Mouse (Mus musculus): ENCODE data around the gene Stxbp1. TPM values are rescaled to one million over a fixed set of nuclear protein-coding genes. Genes with fewer than 3 reads are reported as not detected.

The Stxbp1 gene
- total and polyA plus RNA-seq, 2 experiments from 2014 or later = 12.6 to 23.5 TPM

DNA sequence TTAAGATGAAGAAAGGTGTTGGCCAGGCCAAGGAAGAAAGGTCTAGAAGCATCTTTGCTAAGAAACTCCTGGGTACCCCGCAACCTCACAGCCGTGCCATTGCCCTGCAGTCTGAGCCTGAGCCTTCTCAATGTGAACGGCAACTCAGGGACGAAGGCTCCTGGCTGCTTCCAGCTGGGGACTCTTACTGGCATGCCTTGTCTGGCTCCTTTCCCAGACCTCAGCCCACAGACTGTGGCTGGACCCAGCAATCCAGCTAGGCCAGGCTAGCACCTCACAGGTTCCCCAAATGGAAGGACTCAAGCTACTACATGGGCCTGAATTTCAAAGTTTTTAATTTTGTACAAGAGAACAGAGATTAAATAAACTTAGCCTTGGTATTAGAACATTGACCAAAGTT is 85.2 kb downstream of the Stxbp1 start:
- H3K9me3 ChIP-seq (replicated peaks; ENCODE audit: control insufficient read depth, low read length) = no peaks in the 10 kb centered on the region
- peaks cover 37% of the 10 kb centered on the region for H3K36me3 ChIP-seq (replicated peaks; ENCODE audit: control insufficient read depth, insufficient read depth, low read length)
- TF ChIP-seq EP300 (IDR thresholded peaks at IDR 0.05; ENCODE audit: low read depth) (no peak), CTCF (IDR thresholded peaks at IDR 0.05; ENCODE audit: low read depth) (no peak)
- H3K4me3 ChIP-seq (ENCODE audit: low read depth, low read length) = no peak overlapping the region
- ATAC-seq (ENCODE audit: insufficient read depth, low read depth) = no peak
- H3K27ac ChIP-seq (ENCODE audit: low read depth) = no peak overlapping the region
- DNase-seq (ENCODE audit: low spot score) = no peak
- no peaks in the 10 kb centered on the region for H3K27me3 ChIP-seq (ENCODE audit: control insufficient read depth, insufficient read depth, low read length)
- WGBS = 62% methylated on average over 4 of the region's 4 CpGs
- H3K4me2 ChIP-seq (ENCODE audit: low read depth, low read length) = no peak overlapping the region
- no peak overlapping the region for H3K9ac ChIP-seq (replicated peaks; ENCODE audit: low read depth, low read length)
- H3K4me1 ChIP-seq (ENCODE audit: control insufficient read depth, insufficient read depth) = no peaks in the 10 kb centered on the region

DNA sequence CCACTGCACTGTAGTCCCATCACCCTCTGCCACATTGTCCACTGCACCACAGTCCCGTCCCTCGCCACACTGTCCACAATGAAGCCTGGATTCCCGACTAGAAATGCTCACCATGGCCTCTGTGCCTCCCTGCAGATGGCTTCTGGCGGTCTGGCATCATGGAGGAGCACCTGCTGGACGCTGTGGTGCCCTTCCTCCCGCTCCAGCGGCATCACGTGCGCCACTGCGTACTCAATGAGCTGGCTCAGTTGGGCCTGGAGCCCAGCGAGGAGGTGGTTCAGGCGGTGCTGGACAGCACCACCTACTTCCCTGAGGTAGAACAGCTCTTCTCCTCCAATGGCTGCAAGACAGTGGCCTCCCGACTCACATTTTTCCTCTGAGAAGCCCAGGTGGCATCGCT is 85.7 kb downstream of the Stxbp1 start:
- Histone ChIP-seq H3K4me3 (ENCODE audit: low read depth, low read length) (no peak overlapping the region), H3K27ac (ENCODE audit: low read depth) (no peak overlapping the region), H3K9me3 (replicated peaks; ENCODE audit: control insufficient read depth, low read length) (no peaks in the 10 kb centered on the region), H3K27me3 (ENCODE audit: control insufficient read depth, insufficient read depth, low read length) (no peaks in the 10 kb centered on the region), H3K9ac (replicated peaks; ENCODE audit: low read depth, low read length) (no peak overlapping the region), H3K4me2 (ENCODE audit: low read depth, low read length) (no peak overlapping the region), H3K36me3 (replicated peaks; ENCODE audit: control insufficient read depth, insufficient read depth, low read length) (peaks cover 37% of the 10 kb centered on the region), H3K4me1 (ENCODE audit: control insufficient read depth, insufficient read depth) (no peaks in the 10 kb centered on the region)
- TF ChIP-seq CTCF (IDR thresholded peaks at IDR 0.05; ENCODE audit: low read depth) = no peak
- no peak for TF ChIP-seq EP300 (IDR thresholded peaks at IDR 0.05; ENCODE audit: low read depth)
- ATAC-seq (ENCODE audit: insufficient read depth, low read depth) (no peak), DNase-seq (ENCODE audit: low spot score) (no peak)
- 89% methylated on average over 14 of the region's 14 CpGs for WGBS

DNA sequence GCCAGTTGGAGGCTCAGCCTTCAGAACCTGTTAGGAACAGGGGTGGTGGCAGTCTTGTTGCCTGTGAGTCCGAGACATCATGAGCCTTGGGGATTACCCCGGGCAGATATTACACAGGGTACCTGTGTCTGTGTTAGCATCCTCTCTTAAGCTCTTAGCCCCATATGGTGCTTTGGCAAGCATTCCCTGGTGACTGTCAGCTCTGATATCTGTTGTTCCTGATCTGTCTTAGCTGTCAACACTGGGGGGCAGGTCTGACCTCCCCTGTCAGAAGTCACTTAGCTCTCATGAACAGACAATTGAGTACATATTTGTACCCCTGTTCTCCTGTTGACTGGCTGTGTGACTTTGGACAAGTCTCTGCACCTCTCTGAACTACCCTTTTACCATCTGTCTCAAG is 88.0 kb downstream of the Stxbp1 start:
- Histone ChIP-seq H3K4me2 (ENCODE audit: low read depth, low read length) (no peak overlapping the region), H3K27ac (ENCODE audit: low read depth) (no peak overlapping the region), H3K36me3 (replicated peaks; ENCODE audit: control insufficient read depth, insufficient read depth, low read length) (peaks cover 48% of the 10 kb centered on the region), H3K27me3 (ENCODE audit: control insufficient read depth, insufficient read depth, low read length) (no peaks in the 10 kb centered on the region), H3K4me3 (ENCODE audit: low read depth, low read length) (no peak overlapping the region), H3K4me1 (ENCODE audit: control insufficient read depth, insufficient read depth) (no peaks in the 10 kb centered on the region), H3K9ac (replicated peaks; ENCODE audit: low read depth, low read length) (no peak overlapping the region), H3K9me3 (replicated peaks; ENCODE audit: control insufficient read depth, low read length) (no peaks in the 10 kb centered on the region)
- ATAC-seq (ENCODE audit: insufficient read depth, low read depth) (no peak), DNase-seq (ENCODE audit: low spot score) (no peak)
- TF ChIP-seq EP300 (IDR thresholded peaks at IDR 0.05; ENCODE audit: low read depth) = no peak
- no peak for TF ChIP-seq CTCF (IDR thresholded peaks at IDR 0.05; ENCODE audit: low read depth)
- WGBS = 86% methylated on average over 2 of the region's 2 CpGs

DNA sequence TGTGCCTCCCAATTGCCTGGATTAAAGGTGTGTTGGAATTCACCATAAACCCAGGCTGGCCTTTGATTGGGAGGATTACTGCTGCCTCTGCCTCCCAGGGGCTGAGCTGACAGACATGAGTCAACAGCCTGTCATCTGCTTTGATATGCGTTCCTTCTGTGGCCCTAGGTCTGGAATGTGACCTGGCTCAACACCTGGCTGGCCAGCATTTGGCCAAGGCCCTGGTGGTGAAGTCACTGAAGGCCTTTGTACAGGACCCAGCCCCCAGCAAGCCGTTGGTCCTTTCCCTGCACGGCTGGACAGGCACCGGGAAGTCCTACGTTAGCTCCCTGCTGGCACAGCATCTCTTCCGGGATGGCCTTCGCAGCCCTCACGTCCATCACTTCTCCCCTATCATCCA is 88.5 kb downstream of the Stxbp1 start:
- Histone ChIP-seq H3K27me3 (ENCODE audit: control insufficient read depth, insufficient read depth, low read length) (no peaks in the 10 kb centered on the region), H3K4me3 (ENCODE audit: low read depth, low read length) (no peak overlapping the region), H3K27ac (ENCODE audit: low read depth) (no peak overlapping the region), H3K36me3 (replicated peaks; ENCODE audit: control insufficient read depth, insufficient read depth, low read length) (peaks cover 50% of the 10 kb centered on the region), H3K9ac (replicated peaks; ENCODE audit: low read depth, low read length) (no peak overlapping the region), H3K4me1 (ENCODE audit: control insufficient read depth, insufficient read depth) (no peaks in the 10 kb centered on the region), H3K9me3 (replicated peaks; ENCODE audit: control insufficient read depth, low read length) (no peaks in the 10 kb centered on the region), H3K4me2 (ENCODE audit: low read depth, low read length) (no peak overlapping the region)
- 73% methylated on average over 8 of the region's 8 CpGs for WGBS
- TF ChIP-seq CTCF (IDR thresholded peaks at IDR 0.05; ENCODE audit: low read depth) = no peak
- TF ChIP-seq EP300 (IDR thresholded peaks at IDR 0.05; ENCODE audit: low read depth) = no peak
- DNase-seq (ENCODE audit: low spot score) (no peak), ATAC-seq (ENCODE audit: insufficient read depth, low read depth) (no peak)

DNA sequence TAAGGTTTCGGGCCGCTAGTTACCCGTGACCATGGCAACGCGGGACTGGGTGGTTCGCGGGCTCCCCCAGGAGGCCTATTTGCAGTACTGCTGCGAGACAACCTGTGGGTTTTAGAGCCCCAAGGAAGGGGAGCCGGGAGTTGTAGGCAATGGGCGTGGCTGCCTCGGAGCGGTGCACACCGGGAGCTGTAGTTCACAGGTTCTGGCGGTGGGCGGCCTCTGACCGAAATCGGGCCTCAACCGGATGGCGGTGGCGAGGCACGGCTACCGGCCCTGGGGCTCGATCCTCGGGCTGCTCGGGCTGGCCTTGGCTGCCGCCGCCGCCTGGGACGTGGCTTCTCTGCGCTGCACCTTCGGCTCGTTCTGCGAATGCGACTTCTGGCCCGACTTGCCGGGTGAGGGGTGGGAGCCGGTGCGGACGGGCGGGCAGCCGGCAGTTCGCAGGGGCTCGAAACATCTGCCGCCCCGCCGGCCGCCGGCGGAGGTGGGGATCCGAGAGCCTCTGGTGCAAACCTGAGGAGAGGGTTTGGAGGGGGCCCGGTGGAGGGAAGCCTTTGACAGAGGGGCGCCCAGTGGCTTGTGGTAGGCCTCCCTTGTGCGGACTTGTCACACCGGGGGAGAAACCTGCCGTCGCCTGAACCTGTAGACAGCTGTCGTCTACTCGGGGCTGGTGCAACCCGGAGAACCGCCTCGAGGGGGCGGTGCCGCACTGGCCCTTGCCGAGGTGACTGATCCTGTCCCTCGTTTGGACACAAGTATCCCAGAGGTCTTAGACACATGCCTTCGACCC is 89.8 kb downstream of the Stxbp1 start, which contains the start of gene Tor2a:
TSS of gene Tor2a (plus strand) at position 179 of the 790 bp plus-strand sequence.
- Histone ChIP-seq H3K9me3 (replicated peaks; ENCODE audit: control insufficient read depth, low read length) (no peaks in the 10 kb centered on the region), H3K9ac (replicated peaks; ENCODE audit: low read depth, low read length) (peak within 1 kb of the TSS; percentile 77), H3K27me3 (ENCODE audit: control insufficient read depth, insufficient read depth, low read length) (no peaks in the 10 kb centered on the region), H3K4me1 (ENCODE audit: control insufficient read depth, insufficient read depth) (no peaks in the 10 kb centered on the region), H3K36me3 (replicated peaks; ENCODE audit: control insufficient read depth, insufficient read depth, low read length) (peaks cover 53% of the 10 kb centered on the region), H3K4me2 (ENCODE audit: low read depth, low read length) (peak within 1 kb of the TSS; percentile 65), H3K4me3 (ENCODE audit: low read depth, low read length) (peak within 1 kb of the TSS; percentile 60), H3K27ac (ENCODE audit: low read depth) (peak within 1 kb of the TSS; percentile 84)
- WGBS = under 1% methylated on average over 64 of the region's 66 CpGs
- TF ChIP-seq EP300 (IDR thresholded peaks at IDR 0.05; ENCODE audit: low read depth) (peak; percentile 46; the same call in 1 of the 2 replicates), CTCF (IDR thresholded peaks at IDR 0.05; ENCODE audit: low read depth) (peak; percentile 95)
- DNase-seq (ENCODE audit: low spot score) = peak; percentile 98
- ATAC-seq (ENCODE audit: insufficient read depth, low read depth) = peak; percentile 95

All from heart, postnatal 0 days (tissue).